Mouse (Mus musculus) embryonic facial prominence, embryonic 12.5 days (tissue): Measurements from ENCODE around the gene Oma1. TPM values are rescaled to one million over a fixed set of nuclear protein-coding genes. Genes with fewer than 3 reads are reported as not detected.

Experiments used
- ATAC-seq: fragments of 200-750 bp; cut with Nextera tagmentation; 2 replicates; pipeline ENCODE4 v1.8.0; 2017; ENCODE audit not compliant: insufficient number of reproducible peaks, insufficient read depth, low FRiP score, low TSS enrichment
- H3K27ac ChIP-seq: fragments of 300-500 bp; sonication (generic); 2 replicates; pipeline ENCODE4 v1.5.1; 2016; ENCODE audit warnings: mild to moderate bottlenecking
- H3K27me3 ChIP-seq: fragments of 300-500 bp; sonication (generic); 2 replicates; pipeline ENCODE4 v1.6.1; 2016; ENCODE audit warnings: mild to moderate bottlenecking, moderate library complexity
- H3K36me3 ChIP-seq: fragments of 300-500 bp; sonication (generic); 2 replicates; pipeline ENCODE4 v1.6.1; 2016; ENCODE audit warnings: mild to moderate bottlenecking
- H3K4me1 ChIP-seq: fragments of 300-500 bp; sonication (generic); 2 replicates; pipeline ENCODE4 v1.6.1; 2016
- H3K4me2 ChIP-seq: fragments of 300-500 bp; sonication (generic); replicated peaks from 2 replicates; pipeline ENCODE4 v1.6.1; 2016; ENCODE audit warnings: mild to moderate bottlenecking, moderate library complexity
- H3K4me3 ChIP-seq: fragments of 300-500 bp; sonication (generic); 2 replicates; pipeline ENCODE4 v1.5.1; 2016; ENCODE audit warnings: mild to moderate bottlenecking
- H3K9ac ChIP-seq: fragments of 300-500 bp; sonication (generic); 2 replicates; pipeline ENCODE4 v1.6.1; 2016; ENCODE audit warnings: mild to moderate bottlenecking, moderate library complexity
- H3K9me3 ChIP-seq: fragments of 300-500 bp; sonication (generic); 2 replicates; pipeline ENCODE4 v1.6.1; 2016; ENCODE audit warnings: mild to moderate bottlenecking, moderate library complexity
- WGBS: fragments of 180-500 bp; shearing (Covaris S2); methylation state at CpG from one replicate; pipeline ENCODE4 v1.1.7; 2016; 5-methylcytosine and 5-hydroxymethylcytosine counted together
- polyA plus RNA-seq: library from polyadenylated mRNA; unstranded; fragments of >200 nt; fragmentation: Nextera tagmentation; extraction: Ambion mirVana; gene quantifications from 2 replicates; pipeline ENCODE4 v1.2.1, GENCODE M21; 2016

Gene Oma1
- polyA plus RNA-seq, 1 experiment from 2014 or later: 19.1 TPM

GRCm38 (mm10) chr4:103324688-103325451 is 11.3 kb downstream of the Oma1 start:
- H3K4me1 ChIP-seq: no peaks in the 10 kb centered on the region
- no peak overlapping the region for H3K9ac ChIP-seq
- H3K27ac ChIP-seq: no peak overlapping the region
- 66% methylated on average over 17 of the region's 17 CpGs for WGBS
- no peak overlapping the region for H3K4me3 ChIP-seq
- no peaks in the 10 kb centered on the region for H3K27me3 ChIP-seq
- no peaks in the 10 kb centered on the region for H3K9me3 ChIP-seq
- ATAC-seq: no peak
- H3K36me3 ChIP-seq: 0 out of 2 replicates have a peak, but pooled peaks cover 3% of the 10 kb centered on the region
- no peak overlapping the region for H3K4me2 ChIP-seq

- Histone ChIP-seq H3K4me1 (no peaks in the 10 kb centered on the region), H3K36me3 (peaks cover 2% of the 10 kb centered on the region; the same call in 1 of the 2 replicates), H3K4me3 (no peak overlapping the region), H3K9me3 (no peaks in the 10 kb centered on the region), H3K9ac (no peak overlapping the region), H3K27me3 (no peaks in the 10 kb centered on the region), H3K27ac (no peak overlapping the region), H3K4me2 (no peak overlapping the region)
- WGBS: 77% methylated on average over 3 of the region's 3 CpGs
- no peak for ATAC-seq
Measured at GRCm38 (mm10) chr4:103326994-103327393, 13.4 kb downstream of the Oma1 start.

- 75% methylated on average over 6 of the region's 6 CpGs for WGBS
- no peaks in the 10 kb centered on the region for H3K27me3 ChIP-seq
- peaks cover 6% of the 10 kb centered on the region; the same call in 1 of the 2 replicates for H3K36me3 ChIP-seq
- no peak overlapping the region for H3K4me2 ChIP-seq
- H3K27ac ChIP-seq: no peak overlapping the region
- no peaks in the 10 kb centered on the region for H3K4me1 ChIP-seq
- H3K4me3 ChIP-seq: no peak overlapping the region
- ATAC-seq: no peak
- H3K9ac ChIP-seq: no peak overlapping the region
- no peaks in the 10 kb centered on the region for H3K9me3 ChIP-seq
Measured at GRCm38 (mm10) chr4:103329348-103329747, 15.7 kb downstream of the Oma1 start.

- WGBS: 78% methylated on average over 5 of the region's 5 CpGs
- H3K27ac ChIP-seq: no peak overlapping the region
Measured at GRCm38 (mm10) chr4:103335134-103335533, 21.5 kb downstream of the Oma1 start.

GRCm38 (mm10) chr4:103340726-103341125 is 27.1 kb downstream of the Oma1 start:
- Histone ChIP-seq H3K9me3 (no peaks in the 10 kb centered on the region), H3K36me3 (no peaks in the 10 kb centered on the region), H3K9ac (no peak overlapping the region), H3K27ac (no peak overlapping the region), H3K4me2 (no peak overlapping the region), H3K27me3 (no peaks in the 10 kb centered on the region), H3K4me1 (no peaks in the 10 kb centered on the region), H3K4me3 (no peak overlapping the region)
- no peak for ATAC-seq
- WGBS: 70% methylated on average over 1 of the region's 1 CpGs

More at GRCm38 (mm10) chr4:103335134-103335533, 21.5 kb downstream of the Oma1 start:
- ATAC-seq: no peak
- Histone ChIP-seq H3K9ac (no peak overlapping the region), H3K9me3 (no peaks in the 10 kb centered on the region), H3K36me3 (peaks cover 6% of the 10 kb centered on the region; the same call in 1 of the 2 replicates), H3K4me2 (no peak overlapping the region), H3K27me3 (no peaks in the 10 kb centered on the region), H3K4me1 (no peaks in the 10 kb centered on the region), H3K4me3 (no peak overlapping the region)

GRCm38 (mm10) chr4:103341620-103342019 is 28.0 kb downstream of the Oma1 start:
- H3K27ac ChIP-seq: no peak overlapping the region
- no peaks in the 10 kb centered on the region for H3K4me1 ChIP-seq
- 75% methylated on average over 4 of the region's 4 CpGs for WGBS
- H3K4me3 ChIP-seq: no peak overlapping the region
- H3K4me2 ChIP-seq: no peak overlapping the region
- no peaks in the 10 kb centered on the region for H3K27me3 ChIP-seq
- H3K9ac ChIP-seq: no peak overlapping the region
- no peaks in the 10 kb centered on the region for H3K9me3 ChIP-seq
- ATAC-seq: no peak
- H3K36me3 ChIP-seq: no peaks in the 10 kb centered on the region

GRCm38 (mm10) chr4:103346058-103346457 is 32.4 kb downstream of the Oma1 start:
- no peak overlapping the region for H3K27ac ChIP-seq
- H3K4me1 ChIP-seq: no peaks in the 10 kb centered on the region
- no peaks in the 10 kb centered on the region for H3K36me3 ChIP-seq
- H3K4me2 ChIP-seq: no peak overlapping the region
- no peaks in the 10 kb centered on the region for H3K27me3 ChIP-seq
- WGBS: 41% methylated on average over 2 of the region's 2 CpGs
- H3K9ac ChIP-seq: no peak overlapping the region
- no peaks in the 10 kb centered on the region for H3K9me3 ChIP-seq
- no peak for ATAC-seq
- no peak overlapping the region for H3K4me3 ChIP-seq

- H3K27ac ChIP-seq: no peak overlapping the region
- no peak overlapping the region for H3K4me3 ChIP-seq
- H3K4me1 ChIP-seq: no peaks in the 10 kb centered on the region
- no peaks in the 10 kb centered on the region for H3K36me3 ChIP-seq
- H3K9ac ChIP-seq: no peak overlapping the region
- H3K4me2 ChIP-seq: no peak overlapping the region
- 86% methylated on average over 5 of the region's 5 CpGs for WGBS
- H3K27me3 ChIP-seq: no peaks in the 10 kb centered on the region
- no peaks in the 10 kb centered on the region for H3K9me3 ChIP-seq
- ATAC-seq: no peak
Measured at GRCm38 (mm10) chr4:103346849-103347248, 33.2 kb downstream of the Oma1 start.

GRCm38 (mm10) chr4:103349219-103349618 is 35.6 kb downstream of the Oma1 start:
- Histone ChIP-seq H3K27ac (no peak overlapping the region), H3K4me3 (no peak overlapping the region), H3K4me2 (no peak overlapping the region), H3K9ac (no peak overlapping the region), H3K4me1 (no peaks in the 10 kb centered on the region), H3K9me3 (no peaks in the 10 kb centered on the region), H3K27me3 (no peaks in the 10 kb centered on the region), H3K36me3 (no peaks in the 10 kb centered on the region)
- ATAC-seq: no peak
- 94% methylated on average over 4 of the region's 4 CpGs for WGBS

GRCm38 (mm10) chr4:103352926-103353325 is 39.3 kb downstream of the Oma1 start:
- H3K4me3 ChIP-seq: no peak overlapping the region
- H3K4me1 ChIP-seq: no peaks in the 10 kb centered on the region
- no peaks in the 10 kb centered on the region for H3K9me3 ChIP-seq
- ATAC-seq: no peak
- WGBS: 73% methylated on average over 5 of the region's 5 CpGs
- H3K9ac ChIP-seq: no peak overlapping the region
- no peaks in the 10 kb centered on the region for H3K36me3 ChIP-seq
- H3K27me3 ChIP-seq: no peaks in the 10 kb centered on the region
- no peak overlapping the region for H3K27ac ChIP-seq
- H3K4me2 ChIP-seq: no peak overlapping the region

- 94% methylated on average over 3 of the region's 3 CpGs for WGBS
- H3K9ac ChIP-seq: no peak overlapping the region
- no peaks in the 10 kb centered on the region for H3K27me3 ChIP-seq
Measured at GRCm38 (mm10) chr4:103357457-103357856, 43.8 kb downstream of the Oma1 start.

GRCm38 (mm10) chr4:103358941-103359448 is 45.4 kb downstream of the Oma1 start:
- Histone ChIP-seq H3K27me3 (no peaks in the 10 kb centered on the region), H3K36me3 (no peaks in the 10 kb centered on the region), H3K9ac (no peak overlapping the region), H3K4me1 (no peaks in the 10 kb centered on the region), H3K27ac (no peak overlapping the region), H3K9me3 (no peaks in the 10 kb centered on the region), H3K4me2 (no peak overlapping the region), H3K4me3 (no peak overlapping the region)
- no peak for ATAC-seq
- 81% methylated on average over 9 of the region's 9 CpGs for WGBS

More at GRCm38 (mm10) chr4:103357457-103357856, 43.8 kb downstream of the Oma1 start:
- Histone ChIP-seq H3K4me2 (no peak overlapping the region), H3K4me1 (no peaks in the 10 kb centered on the region), H3K9me3 (no peaks in the 10 kb centered on the region), H3K36me3 (no peaks in the 10 kb centered on the region), H3K4me3 (no peak overlapping the region), H3K27ac (no peak overlapping the region)
- no peak for ATAC-seq
